Mouse (Mus musculus) CH12.LX (cell line): Measurements from ENCODE around the gene Pcgf5. TPM values are rescaled to one million over a fixed set of nuclear protein-coding genes. Genes with fewer than 3 reads are reported as not detected.

Source experiments
- DNase-seq: peaks from one replicate; pipeline ENCODE4 v3.0.0-alpha.2; 2013; ENCODE audit errors: extremely low read depth
- H3K27ac ChIP-seq: 2 replicates; pipeline ENCODE4 v1.5.1; 2012; ENCODE audit warnings: low read depth, mild to moderate bottlenecking, control low read depth, moderate library complexity; ENCODE audit not compliant: insufficient read depth
- H3K27me3 ChIP-seq: replicated peaks from 2 replicates; pipeline ENCODE3; 2012; ENCODE audit warnings: inconsistent platforms
- H3K36me3 ChIP-seq, 2 experiments: replicated peaks in 1 of 2; 2 replicates each; pipeline versions ENCODE3 to v1.6.1; 2012; ENCODE audit warnings: inconsistent platforms in 1 of 2, low read length in 1 of 2, mild to moderate bottlenecking in 1 of 2, mixed read lengths in 1 of 2, moderate library complexity in 1 of 2; ENCODE audit not compliant: control insufficient read depth in 1 of 2, insufficient read depth in 1 of 2
- H3K4me1 ChIP-seq, 2 experiments: 2 replicates each; pipeline ENCODE4 v1.6.1; 2012; ENCODE audit warnings: inconsistent platforms in 1 of 2, moderate library complexity in 1 of 2; ENCODE audit not compliant: insufficient read depth in 2 of 2, control insufficient read depth in 1 of 2
- H3K4me2 ChIP-seq: 2 replicates; pipeline ENCODE4 v1.6.1; 2012; ENCODE audit warnings: low read depth, mild to moderate bottlenecking, control low read depth; ENCODE audit not compliant: poor library complexity, insufficient read depth, severe bottlenecking
- H3K4me3 ChIP-seq, 3 experiments: fragments of 150-350 bp in 1 of 3; sonication (generic) in 1 of 3; replicated peaks in 1 of 3; 2 replicates each; pipeline versions ENCODE3 to v1.5.1; 2011 to 2012; ENCODE audit warnings: low read depth in 2 of 3, low read length in 2 of 3, mild to moderate bottlenecking in 2 of 3, moderate library complexity in 2 of 3, control low read depth in 1 of 3, improper control_type of control experiment in 1 of 3, inconsistent platforms in 1 of 3, mixed read lengths in 1 of 3; ENCODE audit not compliant: poor library complexity in 1 of 3
- H3K79me2 ChIP-seq: replicated peaks from 2 replicates; pipeline ENCODE4 v1.6.1; 2012; ENCODE audit warnings: mild to moderate bottlenecking, moderate library complexity; ENCODE audit not compliant: control insufficient read depth, poor library complexity, insufficient read depth, severe bottlenecking; ENCODE audit errors: extremely low read depth
- H3K9ac ChIP-seq: 2 replicates; pipeline ENCODE4 v1.6.1; 2012; ENCODE audit warnings: low read depth, mild to moderate bottlenecking, control low read depth, moderate library complexity; ENCODE audit not compliant: insufficient read depth
- H3K9me3 ChIP-seq: replicated peaks from 2 replicates; pipeline ENCODE3; 2012; ENCODE audit warnings: low read length, inconsistent platforms, mixed read lengths
- CHD1 ChIP-seq: IDR thresholded peaks from 2 replicates; pipeline ENCODE4 v1.6.1; 2012; ENCODE audit warnings: low read depth, low read length, improper control_type of control experiment, inconsistent platforms
- CTCF ChIP-seq, 2 experiments: IDR thresholded peaks in 1 of 2; conservative IDR thresholded peaks in 1 of 2; 2 replicates each; pipeline ENCODE4 v1.5.1; 2011 to 2012; ENCODE audit warnings: low read depth in 2 of 2, low read length in 2 of 2, improper control_type of control experiment in 1 of 2, inconsistent platforms in 1 of 2, mild to moderate bottlenecking in 1 of 2, moderate library complexity in 1 of 2
- E2F4 ChIP-seq: IDR thresholded peaks from 2 replicates; pipeline ENCODE4 v1.6.1; 2011; ENCODE audit warnings: low read depth, low read length, improper control_type of control experiment; ENCODE audit not compliant: insufficient replicate concordance
- ELF1 ChIP-seq: IDR thresholded peaks from 2 replicates; pipeline ENCODE4 v1.6.1; 2014; ENCODE audit warnings: low read depth, mild to moderate bottlenecking, inconsistent platforms, low read length, improper control_type of control experiment
- EP300 ChIP-seq: IDR thresholded peaks from 2 replicates; pipeline ENCODE4 v1.6.1; 2011; ENCODE audit warnings: low read length, improper control_type of control experiment
- ETS1 ChIP-seq: conservative IDR thresholded peaks from 2 replicates; pipeline ENCODE4 v1.6.1; 2012; ENCODE audit warnings: low read depth, mild to moderate bottlenecking, inconsistent platforms, low read length, improper control_type of control experiment, moderate library complexity
- GABPA ChIP-seq: IDR thresholded peaks from 2 replicates; pipeline ENCODE4 v1.6.1; 2012; ENCODE audit warnings: low read depth, low read length, improper control_type of control experiment, inconsistent platforms; ENCODE audit not compliant: insufficient replicate concordance
- HCFC1 ChIP-seq: IDR thresholded peaks from 2 replicates; pipeline ENCODE4 v1.6.1; 2012; ENCODE audit warnings: low read depth, mild to moderate bottlenecking, inconsistent platforms, low read length, improper control_type of control experiment
- IRF4 ChIP-seq: IDR thresholded peaks from 2 replicates; pipeline ENCODE4 v1.6.1; 2014; ENCODE audit warnings: low read depth, mild to moderate bottlenecking, inconsistent platforms, low read length, improper control_type of control experiment
- JUN ChIP-seq: IDR thresholded peaks from 2 replicates; pipeline ENCODE4 v1.6.1; 2011; ENCODE audit warnings: low read depth, mild to moderate bottlenecking, low read length, improper control_type of control experiment, moderate library complexity; ENCODE audit not compliant: insufficient read depth
- JUND ChIP-seq: conservative IDR thresholded peaks from 2 replicates; pipeline ENCODE4 v1.6.1; 2011; ENCODE audit warnings: low read depth, low read length, improper control_type of control experiment
- KAT2A ChIP-seq: IDR thresholded peaks from 2 replicates; pipeline ENCODE4 v1.6.1; 2012; ENCODE audit warnings: low read length, improper control_type of control experiment, inconsistent platforms; ENCODE audit not compliant: insufficient replicate concordance
- MAX ChIP-seq: IDR thresholded peaks from 2 replicates; pipeline ENCODE4 v1.6.1; 2011; ENCODE audit warnings: low read length, improper control_type of control experiment
- MAZ ChIP-seq: IDR thresholded peaks from 2 replicates; pipeline ENCODE4 v1.6.1; 2012; ENCODE audit warnings: low read depth, mild to moderate bottlenecking, inconsistent platforms, low read length, improper control_type of control experiment, moderate library complexity
- NELFE ChIP-seq: IDR thresholded peaks from 2 replicates; pipeline ENCODE4 v1.6.1; 2011; ENCODE audit warnings: low read depth, low read length, improper control_type of control experiment
- NRF1 ChIP-seq: IDR thresholded peaks from 2 replicates; pipeline ENCODE4 v1.6.1; 2014; ENCODE audit warnings: low read depth, mild to moderate bottlenecking, inconsistent platforms, low read length, improper control_type of control experiment, moderate library complexity
- RCOR1 ChIP-seq: conservative IDR thresholded peaks from 2 replicates; pipeline ENCODE4 v1.6.1; 2012; ENCODE audit warnings: low read depth, mild to moderate bottlenecking, inconsistent platforms, low read length, improper control_type of control experiment
- SIN3A ChIP-seq: IDR thresholded peaks from 2 replicates; pipeline ENCODE4 v1.6.1; 2012; ENCODE audit warnings: low read length, improper control_type of control experiment, inconsistent platforms
- SMC3 ChIP-seq: IDR thresholded peaks from 2 replicates; pipeline ENCODE4 v1.6.1; 2011; ENCODE audit warnings: low read depth, low read length, improper control_type of control experiment
- TBP ChIP-seq: conservative IDR thresholded peaks from 2 replicates; pipeline ENCODE4 v1.6.1; 2011; ENCODE audit warnings: low read depth, low read length, improper control_type of control experiment
- USF1 ChIP-seq: IDR thresholded peaks from 2 replicates; pipeline ENCODE4 v1.6.1; 2014; ENCODE audit warnings: low read depth, mild to moderate bottlenecking, inconsistent platforms, low read length, improper control_type of control experiment
- ZC3H11A ChIP-seq: IDR thresholded peaks from 2 replicates; pipeline ENCODE4 v1.6.1; 2012; ENCODE audit warnings: low read depth, mild to moderate bottlenecking, inconsistent platforms, low read length, improper control_type of control experiment
- ZKSCAN1 ChIP-seq: IDR thresholded peaks from 2 replicates; pipeline ENCODE4 v1.6.1; 2012; ENCODE audit warnings: low read depth, inconsistent platforms, low read length, improper control_type of control experiment, borderline replicate concordance
- ZMIZ1 ChIP-seq: IDR thresholded peaks from 2 replicates; pipeline ENCODE4 v1.6.1; 2012; ENCODE audit warnings: low read depth, mild to moderate bottlenecking, inconsistent platforms, low read length, improper control_type of control experiment
- ZNF384 ChIP-seq: IDR thresholded peaks from 2 replicates; pipeline ENCODE4 v1.6.1; 2012; ENCODE audit warnings: low read depth, low read length, improper control_type of control experiment, inconsistent platforms
- dilution Hi-C: fragments of 300-500 bp; cut with MboI; formaldehyde crosslinking; loops from 2 replicates; pipeline ENCODE4 v1.14.3; 2020; ENCODE audit warnings: low sequenced_read_pairs; ENCODE audit not compliant: extremely low pct_unique_long_range_greater_than_20kb, extremely low pct_ligation_motif_present
- in situ Hi-C: fragments of 300-500 bp; cut with MboI; formaldehyde crosslinking; loops from 3 replicates; pipeline ENCODE4 v1.14.3; 2019; ENCODE audit warnings: low sequenced_read_pairs, low pct_ligation_motif_present, low pct_unique_long_range_greater_than_20kb, mixed read lengths
- polyA plus RNA-seq: library from polyadenylated mRNA; unstranded; fragments of >175 nt; gene quantifications from 2 replicates; pipeline ENCODE4 v1.2.1, GENCODE M21; 2012; ENCODE audit warnings: low read depth; ENCODE audit not compliant: insufficient read length
- total RNA-seq, 2 experiments: library from RNA; depleted of rRNA; stranded (reverse); fragments of 300-350 nt in 1 of 2; fragments of >200 nt in 1 of 2; gene quantifications; 2 replicates each; pipeline ENCODE4 v1.2.3; 2012 to 2014

Pcgf5 gene
- total and polyA plus RNA-seq, 3 experiments, result 17.4 to 28.9 (median 20.6) TPM

- Histone ChIP-seq H3K27ac (no peak overlapping the region), H3K4me3 (no peak overlapping the region), H3K36me3 (no peaks in the 10 kb centered on the region), H3K9ac (no peak overlapping the region), H3K4me1 (peaks cover 18 to 44% of the 10 kb centered on the region in 2 experiments), H3K4me2 (no peak overlapping the region), H3K27me3 (no peaks in the 10 kb centered on the region), H3K79me2 (no peaks in the 10 kb centered on the region), H3K9me3 (peaks cover 3% of the 10 kb centered on the region)
- DNase-seq, result no peak
- TF ChIP-seq ZC3H11A (no peak), ZKSCAN1 (no peak), ELF1 (no peak), GABPA (no peak), RCOR1 (no peak), SIN3A (no peak), E2F4 (no peak), CHD1 (no peak), ETS1 (no peak), KAT2A (no peak), JUND (no peak), ZNF384 (no peak), MAZ (no peak), EP300 (no peak), NELFE (no peak), USF1 (no peak), HCFC1 (no peak), SMC3 (no peak)
- in situ Hi-C loops, result no loop called here
- dilution Hi-C loops, result no loop called here
Observed at GRCm38 (mm10) chr19:36382901-36383300, 34.8 kb downstream of the Pcgf5 start.

DNA sequence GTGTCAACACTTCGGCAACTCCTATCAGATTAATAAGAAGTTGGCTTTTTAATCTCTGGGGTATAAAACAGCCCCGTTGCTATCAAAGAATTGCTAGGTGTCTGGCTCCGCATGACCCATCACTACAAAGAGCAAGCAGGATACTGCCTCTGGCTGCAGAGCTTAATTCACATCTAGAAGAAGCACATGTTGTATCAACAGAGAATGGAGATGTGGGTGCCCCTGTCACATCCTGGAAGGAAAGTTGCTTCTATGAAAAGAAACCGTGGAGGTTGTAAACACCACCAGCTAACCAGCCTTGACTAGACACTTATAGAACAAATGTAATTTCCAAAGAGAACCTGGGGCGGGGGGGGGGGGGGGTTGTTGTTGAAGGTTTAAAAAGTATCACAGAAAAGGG is 35.9 kb downstream of the Pcgf5 start:
- Histone ChIP-seq H3K4me3 (no peak overlapping the region), H3K9me3 (peaks cover 3% of the 10 kb centered on the region), H3K4me1 (peaks cover 17 to 38% of the 10 kb centered on the region in 2 experiments), H3K9ac (no peak overlapping the region), H3K79me2 (no peaks in the 10 kb centered on the region), H3K36me3 (no peaks in the 10 kb centered on the region), H3K4me2 (no peak overlapping the region), H3K27me3 (no peaks in the 10 kb centered on the region), H3K27ac (no peak overlapping the region)
- in situ Hi-C loops, result no loop called here
- dilution Hi-C loops, result no loop called here
- TF ChIP-seq SMC3 (no peak), MAZ (no peak), EP300 (no peak), ZMIZ1 (no peak), MAX (no peak), IRF4 (no peak), CTCF (conservative IDR thresholded peaks at IDR 0.05 in 1 of 2, IDR thresholded peaks at IDR 0.05 in 1 of 2; ENCODE audit: low read depth in 2 of 2, low read length in 2 of 2) (no peak), JUND (no peak), USF1 (no peak), NRF1 (no peak), TBP (no peak), JUN (no peak)
- DNase-seq, result no peak
